Mouse (Mus musculus) G1E (cell line): ENCODE results near the gene Tmeff1.

Source experiments
- CTCF ChIP-seq: IDR thresholded peaks from 2 replicates; pipeline ENCODE4 v1.5.1; 2012; ENCODE audit warnings: low read depth, low read length, inconsistent platforms, mixed read lengths
- GATA1 ChIP-seq: IDR thresholded peaks from 2 replicates; pipeline ENCODE4 v1.6.1; 2012; ENCODE audit warnings: borderline replicate concordance, low read length, inconsistent platforms, mixed read lengths
- TAL1 ChIP-seq: conservative IDR thresholded peaks from 2 replicates; pipeline ENCODE4 v1.6.1; 2012; ENCODE audit warnings: low read depth, low read length, inconsistent platforms, mixed read lengths

DNA sequence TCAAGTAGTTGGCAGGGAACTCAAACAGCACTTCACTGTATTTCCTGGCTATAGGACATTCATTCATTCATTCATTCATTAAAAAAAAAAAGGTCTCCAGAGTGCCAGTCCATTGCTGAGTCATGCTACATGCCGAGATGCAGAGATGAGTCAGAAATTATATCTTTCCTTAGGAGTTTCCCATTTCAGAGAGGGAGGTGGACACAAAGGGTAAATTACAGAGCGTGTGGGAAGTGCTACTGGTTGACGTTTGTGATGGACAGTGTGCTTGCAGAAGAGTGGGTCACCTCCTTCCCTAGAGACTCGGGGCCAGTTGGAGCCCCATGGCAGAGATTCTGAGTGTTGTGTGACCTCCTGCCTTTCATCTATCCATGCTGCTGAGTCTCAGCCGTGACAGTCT is 42.6 kb upstream of the Tmeff1 start:
- TF ChIP-seq CTCF = no peak
- no peak for TF ChIP-seq GATA1
- no peak for TF ChIP-seq TAL1
